Mouse (Mus musculus) limb, embryonic 12.5 days (tissue): Measurements from ENCODE around the gene Olfr730. TPM values are rescaled to one million over a fixed set of nuclear protein-coding genes. Genes with fewer than 3 reads are reported as not detected.

Experiments used
- ATAC-seq: fragments of 200-750 bp; cut with Nextera tagmentation; 2 replicates; pipeline ENCODE4 v1.8.0; 2017; ENCODE audit warnings: low read depth, moderate TSS enrichment; ENCODE audit not compliant: insufficient number of reproducible peaks, insufficient read depth, low FRiP score, low TSS enrichment
- H3K27ac ChIP-seq: fragments of 300-500 bp; sonication (generic); 2 replicates; pipeline ENCODE4 v1.5.1; 2016; ENCODE audit warnings: mild to moderate bottlenecking, moderate library complexity
- H3K27me3 ChIP-seq: fragments of 300-500 bp; sonication (generic); 2 replicates; pipeline ENCODE4 v1.6.1; 2016; ENCODE audit warnings: mild to moderate bottlenecking, moderate library complexity
- H3K36me3 ChIP-seq: fragments of 300-500 bp; sonication (generic); 2 replicates; pipeline ENCODE4 v1.6.1; 2016; ENCODE audit warnings: mild to moderate bottlenecking, moderate library complexity
- H3K4me1 ChIP-seq: fragments of 300-500 bp; sonication (generic); replicated peaks from 2 replicates; pipeline ENCODE4 v1.6.1; 2016
- H3K4me2 ChIP-seq: fragments of 300-500 bp; sonication (generic); 2 replicates; pipeline ENCODE4 v1.6.1; 2016; ENCODE audit warnings: mild to moderate bottlenecking, moderate library complexity
- H3K4me3 ChIP-seq: fragments of 300-500 bp; sonication (generic); replicated peaks from 2 replicates; pipeline ENCODE4 v1.5.1; 2016; ENCODE audit warnings: mild to moderate bottlenecking
- H3K9ac ChIP-seq: fragments of 300-500 bp; sonication (generic); replicated peaks from 2 replicates; pipeline ENCODE4 v1.6.1; 2016; ENCODE audit warnings: mild to moderate bottlenecking, moderate library complexity
- H3K9me3 ChIP-seq: fragments of 300-500 bp; sonication (generic); 2 replicates; pipeline ENCODE4 v1.6.1; 2016; ENCODE audit warnings: mild to moderate bottlenecking, moderate library complexity
- WGBS: fragments of 180-500 bp; shearing (Covaris S2); methylation state at CpG from one replicate; pipeline ENCODE4 v1.1.7; 2016; 5-methylcytosine and 5-hydroxymethylcytosine counted together
- polyA plus RNA-seq: library from polyadenylated mRNA; unstranded; fragments of >200 nt; fragmentation: Nextera tagmentation; extraction: Ambion mirVana; gene quantifications from 2 replicates; pipeline ENCODE4 v1.2.1, GENCODE M21; 2016

The Olfr730 gene
- not detected in 2 replicates for polyA plus RNA-seq

DNA sequence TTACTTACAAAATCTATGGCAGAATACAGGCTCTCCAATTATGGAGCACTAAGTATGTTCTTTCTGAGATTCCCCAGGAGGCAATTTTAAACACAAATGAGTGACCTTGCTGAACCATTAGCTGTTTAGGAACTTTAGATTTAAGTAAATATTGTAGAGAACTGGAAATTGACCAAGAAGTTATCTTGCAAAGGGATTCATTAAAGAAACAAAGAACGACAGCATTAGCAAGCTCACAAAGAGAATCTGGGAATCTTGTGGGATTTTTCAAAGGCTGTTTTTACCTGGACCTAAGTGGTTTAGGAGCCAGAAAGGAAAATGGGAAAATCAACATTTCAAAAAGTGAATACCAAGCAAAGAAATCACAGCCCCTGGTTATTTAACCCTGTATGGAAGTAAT, at the start of gene Olfr730:
Olfr730 (minus strand) TSS at position 101 of the 400 bp plus-strand sequence.
- 67% methylated on average over 1 of the region's 1 CpGs for WGBS
- H3K9me3 ChIP-seq: peaks cover 3% of the 10 kb centered on the region; the same call in 1 of the 2 replicates
- ATAC-seq: no peak
- no peaks in the 10 kb centered on the region for H3K36me3 ChIP-seq
- no peak within 1 kb of the TSS for H3K4me2 ChIP-seq
- no peak within 1 kb of the TSS for H3K9ac ChIP-seq
- H3K27ac ChIP-seq: no peak within 1 kb of the TSS
- H3K4me1 ChIP-seq: no peaks in the 10 kb centered on the region
- no peaks in the 10 kb centered on the region for H3K27me3 ChIP-seq
- H3K4me3 ChIP-seq: no peak within 1 kb of the TSS

DNA sequence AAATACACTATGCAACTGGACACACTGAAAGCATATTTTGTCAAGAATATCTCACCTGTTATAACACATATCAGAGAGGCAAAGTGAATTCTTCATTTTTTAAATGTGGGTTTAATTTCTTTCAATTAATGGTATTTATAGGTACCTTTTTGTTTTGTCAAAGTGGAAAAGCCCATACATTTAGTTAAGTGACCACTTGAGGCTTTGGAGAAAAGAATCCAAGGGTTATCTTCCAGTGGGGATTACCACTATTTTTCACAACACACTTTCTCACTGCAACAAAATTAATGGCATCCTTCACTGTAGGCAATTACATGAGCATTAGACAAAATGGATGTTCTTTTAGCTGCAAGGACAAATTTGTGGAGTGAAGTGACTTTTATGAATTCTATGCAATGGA, 35.2 kb downstream of the Olfr730 start, which contains the start of gene Olfr729:
Olfr729 (minus strand) TSS at position 101 of the 400 bp plus-strand sequence.
- Histone ChIP-seq H3K4me3 (no peak within 1 kb of the TSS), H3K27ac (no peak within 1 kb of the TSS), H3K4me1 (no peaks in the 10 kb centered on the region), H3K9me3 (no peaks in the 10 kb centered on the region), H3K36me3 (no peaks in the 10 kb centered on the region), H3K4me2 (no peak within 1 kb of the TSS), H3K9ac (no peak within 1 kb of the TSS), H3K27me3 (no peaks in the 10 kb centered on the region)
- ATAC-seq: no peak

DNA sequence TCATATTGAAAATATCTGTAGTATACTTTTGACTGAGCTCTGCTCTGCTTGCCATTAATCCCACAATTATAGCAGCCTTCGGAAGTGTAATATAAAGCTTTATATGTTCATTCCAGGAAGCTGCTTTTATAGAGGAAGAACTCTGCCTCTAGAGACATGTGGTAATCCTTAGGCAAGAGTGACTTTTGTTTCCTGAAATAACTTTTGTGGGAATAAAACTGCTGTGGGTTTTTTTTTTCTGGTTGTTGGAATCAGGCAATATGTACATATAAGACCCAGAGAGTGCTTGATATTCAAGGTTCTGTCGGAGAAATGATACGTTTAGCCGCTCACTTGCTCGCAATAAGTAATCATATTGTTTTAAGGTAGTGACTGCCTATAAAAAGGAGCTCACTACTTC, 45.4 kb downstream of the Olfr730 start, which contains the start of gene Olfr728:
Olfr728 (minus strand) TSS at position 101 of the 400 bp plus-strand sequence.
- Histone ChIP-seq H3K27me3 (no peaks in the 10 kb centered on the region), H3K4me3 (no peak within 1 kb of the TSS), H3K27ac (no peak within 1 kb of the TSS), H3K4me2 (no peak within 1 kb of the TSS), H3K36me3 (no peaks in the 10 kb centered on the region), H3K9ac (no peak within 1 kb of the TSS), H3K4me1 (no peaks in the 10 kb centered on the region), H3K9me3 (no peaks in the 10 kb centered on the region)
- no peak for ATAC-seq
- 79% methylated on average over 5 of the region's 5 CpGs for WGBS

Other genes starting within 250 kb of the Olfr730 start
- not detected in 2 replicates for gene Olfr724, start 224.9 kb downstream of the Olfr730 start, polyA plus RNA-seq
- gene Olfr725, start 147.8 kb downstream of the Olfr730 start, polyA plus RNA-seq: not detected in 2 replicates
- not detected in 2 replicates for gene Olfr726, start 97.2 kb downstream of the Olfr730 start, polyA plus RNA-seq
- not detected in 2 replicates for gene Olfr727, start 65.0 kb downstream of the Olfr730 start, polyA plus RNA-seq
- gene Olfr728, start 45.5 kb downstream of the Olfr730 start, polyA plus RNA-seq: not detected in 2 replicates
- not detected in 2 replicates for gene Olfr729, start 35.3 kb downstream of the Olfr730 start, polyA plus RNA-seq
- gene Olfr731, start 53.7 kb upstream of the Olfr730 start, polyA plus RNA-seq: not detected in 2 replicates
- not detected in 2 replicates for gene Olfr732, start 96.0 kb upstream of the Olfr730 start, polyA plus RNA-seq
- not detected in 2 replicates for gene Olfr733, start 113.3 kb upstream of the Olfr730 start, polyA plus RNA-seq
- gene Olfr734, start 138.6 kb upstream of the Olfr730 start, polyA plus RNA-seq: not detected in 2 replicates
- gene Olfr735, start 160.7 kb upstream of the Olfr730 start, polyA plus RNA-seq: not detected in 2 replicates
- gene Tlr11, start 169.7 kb upstream of the Olfr730 start, polyA plus RNA-seq: not detected in 2 replicates
- gene Olfr736, start 193.0 kb upstream of the Olfr730 start, polyA plus RNA-seq: not detected in 2 replicates
- gene Olfr738, start 219.4 kb upstream of the Olfr730 start, polyA plus RNA-seq: not detected in 2 replicates
- gene Olfr739, start 230.4 kb upstream of the Olfr730 start, polyA plus RNA-seq: not detected in 2 replicates